Mouse (Mus musculus) CH12.LX (cell line): ENCODE results near the gene Dkkl1.

Experiments
- CTCF ChIP-seq, 2 experiments: IDR thresholded peaks in 1 of 2; conservative IDR thresholded peaks in 1 of 2; 2 replicates each; pipeline ENCODE4 v1.5.1; 2011 to 2012; ENCODE audit warnings: low read depth in 2 of 2, low read length in 2 of 2, improper control_type of control experiment in 1 of 2, inconsistent platforms in 1 of 2, mild to moderate bottlenecking in 1 of 2, moderate library complexity in 1 of 2
- JUND ChIP-seq: conservative IDR thresholded peaks from 2 replicates; pipeline ENCODE4 v1.6.1; 2011; ENCODE audit warnings: low read depth, low read length, improper control_type of control experiment
- KAT2A ChIP-seq: IDR thresholded peaks from 2 replicates; pipeline ENCODE4 v1.6.1; 2012; ENCODE audit warnings: low read length, improper control_type of control experiment, inconsistent platforms; ENCODE audit not compliant: insufficient replicate concordance
- MAFK ChIP-seq: IDR thresholded peaks from 2 replicates; pipeline ENCODE4 v1.6.1; 2011; ENCODE audit warnings: low read length, improper control_type of control experiment; ENCODE audit not compliant: insufficient replicate concordance
- POLR2A ChIP-seq: IDR thresholded peaks from 2 replicates; pipeline ENCODE4 v1.6.1; 2011; ENCODE audit warnings: low read depth, mild to moderate bottlenecking, improper control_type of control experiment, low read length
- RCOR1 ChIP-seq: conservative IDR thresholded peaks from 2 replicates; pipeline ENCODE4 v1.6.1; 2012; ENCODE audit warnings: low read depth, mild to moderate bottlenecking, inconsistent platforms, low read length, improper control_type of control experiment
- TCF12 ChIP-seq: IDR thresholded peaks from 2 replicates; pipeline ENCODE4 v1.6.1; 2014; ENCODE audit warnings: low read depth, mild to moderate bottlenecking, inconsistent platforms, low read length, improper control_type of control experiment

DNA sequence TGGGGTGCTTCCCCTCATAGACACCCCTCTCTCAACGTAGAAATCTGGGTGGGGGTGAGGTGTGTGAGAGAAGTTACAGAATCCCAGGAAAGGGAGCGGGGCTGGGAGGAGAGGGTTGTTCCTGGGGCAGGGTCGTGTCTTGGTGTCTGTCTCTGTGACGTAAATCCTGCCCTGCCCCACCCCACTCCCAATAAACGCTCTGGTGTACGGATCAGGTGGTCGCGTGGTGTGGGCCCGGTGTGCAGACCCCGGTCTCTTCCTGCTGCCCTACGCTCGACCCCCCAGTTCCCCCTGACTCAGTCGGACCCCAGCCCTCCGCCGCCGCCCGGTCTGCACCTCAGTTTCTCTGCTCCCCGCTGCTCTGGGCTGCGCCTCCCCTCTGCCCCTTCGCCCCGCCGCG lies 36.0 kb downstream of the Dkkl1 start:
- TF ChIP-seq CTCF (conservative IDR thresholded peaks at IDR 0.05 in 1 of 2, IDR thresholded peaks at IDR 0.05 in 1 of 2; ENCODE audit: low read depth in 2 of 2, low read length in 2 of 2) (no peak), KAT2A (no peak), JUND (no peak), MAFK (no peak), TCF12 (no peak), RCOR1 (no peak), POLR2A (no peak)
